Comparison of ENCODE assay signal across 8 mouse cellular contexts in genomic region chr12:85110011-85110697, GRCm38 (mm10). TPM values are rescaled to one million over a fixed set of nuclear protein-coding genes. Genes with fewer than 3 reads are reported as not detected.
DNase-seq lines count a peak whose midpoint lies in the region; ATAC-seq and TF ChIP-seq lines count a peak whose summit lies in the region.

No protein-coding gene starts in this region.

- H3K4me3 ChIP-seq in kidney, adult 2 months (ENCODE audit: insufficient read depth, low read depth, low read length) = peak overlapping the region; percentile 90
- peak overlapping the region; percentile 89 for H3K4me3 ChIP-seq in forebrain, embryonic 15.5 days
- H3K4me3 ChIP-seq in limb, embryonic 11.5 days (ENCODE audit: low read depth, low read length) = peak overlapping the region; percentile 98
- H3K4me3 ChIP-seq in neural tube, embryonic 13.5 days = peak overlapping the region; percentile 99

- peak overlapping the region; percentile 72 for H3K4me2 ChIP-seq in forebrain, embryonic 15.5 days (replicated peaks)
- peak overlapping the region; percentile 76 for H3K4me2 ChIP-seq in limb, embryonic 11.5 days (ENCODE audit: low read depth, severe bottlenecking)
- H3K4me2 ChIP-seq in neural tube, embryonic 13.5 days = peak overlapping the region; percentile 92

- no peaks in the 10 kb centered on the region for H3K36me3 ChIP-seq in kidney, adult 2 months (ENCODE audit: control insufficient read depth, insufficient read depth, low read length)
- H3K36me3 ChIP-seq in forebrain, embryonic 15.5 days = peaks cover 4% of the 10 kb centered on the region; the same call in 1 of the 2 replicates
- H3K36me3 ChIP-seq in limb, embryonic 11.5 days (ENCODE audit: control insufficient read depth, insufficient read depth, low read length) = no peaks in the 10 kb centered on the region
- peaks cover 6% of the 10 kb centered on the region; the same call in 1 of the 2 replicates for H3K36me3 ChIP-seq in neural tube, embryonic 13.5 days

- no peaks in the 10 kb centered on the region for H3K9me3 ChIP-seq in forebrain, embryonic 15.5 days
- H3K9me3 ChIP-seq in limb, embryonic 11.5 days (ENCODE audit: control insufficient read depth, low read length) = no peaks in the 10 kb centered on the region
- no peaks in the 10 kb centered on the region for H3K9me3 ChIP-seq in neural tube, embryonic 13.5 days

- H3K27me3 ChIP-seq in kidney, adult 2 months (replicated peaks; ENCODE audit: control insufficient read depth, insufficient read depth, low read length) = no peaks in the 10 kb centered on the region
- H3K27me3 ChIP-seq in forebrain, embryonic 15.5 days = no peaks in the 10 kb centered on the region
- no peaks in the 10 kb centered on the region for H3K27me3 ChIP-seq in limb, embryonic 11.5 days (ENCODE audit: control insufficient read depth, insufficient read depth, low read length)
- no peaks in the 10 kb centered on the region for H3K27me3 ChIP-seq in neural tube, embryonic 13.5 days

- DNase-seq in kidney, adult 2 months = no peak
- DNase-seq in kidney, adult 11 months = no peak
- peak; percentile 24 for DNase-seq in R1 (ENCODE audit: low read depth, low spot score)
- DNase-seq in limb, embryonic 11.5 days (ENCODE audit: low spot score) = no peak
- DNase-seq in frontal cortex, postnatal 36 days (ENCODE audit: low spot score in 2 of 2) = no peak
- no peak for DNase-seq in right cerebral cortex, postnatal 25 days

- no peak for TF ChIP-seq POLR2A in kidney, adult 2 months (IDR thresholded peaks at IDR 0.05; ENCODE audit: low read depth, low read length)

- peak overlapping the region; percentile 95 for H3K9ac ChIP-seq in forebrain, embryonic 15.5 days (replicated peaks)
- H3K9ac ChIP-seq in limb, embryonic 11.5 days (ENCODE audit: low read length) = peak overlapping the region; percentile 92
- peak overlapping the region; percentile 97 for H3K9ac ChIP-seq in neural tube, embryonic 13.5 days

- H3K27ac ChIP-seq in kidney, adult 2 months (ENCODE audit: insufficient read depth, low read depth, low read length) = peak overlapping the region; percentile 87
- peak overlapping the region; percentile 84 for H3K27ac ChIP-seq in forebrain, embryonic 15.5 days (replicated peaks)
- peak overlapping the region; percentile 65 for H3K27ac ChIP-seq in limb, embryonic 11.5 days (replicated peaks; ENCODE audit: low read depth, low read length)
- peak overlapping the region; percentile 90 for H3K27ac ChIP-seq in neural tube, embryonic 13.5 days (replicated peaks)

- TF ChIP-seq CTCF in kidney, adult 2 months (conservative IDR thresholded peaks at IDR 0.05; ENCODE audit: insufficient read depth, insufficient read length, low read depth, low read length) = no peak

- peak; percentile 27; the same call in 1 of the 2 replicates for ATAC-seq in forebrain, embryonic 15.5 days (replicated peaks)
- ATAC-seq in limb, embryonic 11.5 days (ENCODE audit: insufficient number of reproducible peaks, low FRiP score, low TSS enrichment, low read depth) = peak; percentile 14; the same call in 1 of the 2 replicates
- peak; percentile 20; the same call in 1 of the 2 replicates for ATAC-seq in neural tube, embryonic 13.5 days (ENCODE audit: low read depth)

- 12% methylated on average over 18 of the region's 18 CpGs for WGBS in kidney, adult 2 months
- WGBS in forebrain, embryonic 15.5 days = 13% methylated on average over 18 of the region's 18 CpGs
- WGBS in limb, embryonic 11.5 days = 19% methylated on average over 18 of the region's 18 CpGs
- WGBS in neural tube, embryonic 13.5 days = 16% methylated on average over 18 of the region's 18 CpGs

- H3K4me1 ChIP-seq in kidney, adult 2 months (ENCODE audit: control insufficient read depth, insufficient read depth, low read length) = peaks cover 26% of the 10 kb centered on the region; the same call in 1 of the 2 replicates
- H3K4me1 ChIP-seq in forebrain, embryonic 15.5 days = peaks cover 26% of the 10 kb centered on the region
- peaks cover 12% of the 10 kb centered on the region for H3K4me1 ChIP-seq in limb, embryonic 11.5 days (ENCODE audit: control insufficient read depth, insufficient read depth, low read length)
- peaks cover 41% of the 10 kb centered on the region for H3K4me1 ChIP-seq in neural tube, embryonic 13.5 days (replicated peaks)

RNA-seq across cellular contexts. Expression of gene Prox2, which starts 0.4 kb away (rescaled TPM):
- polyA plus RNA-seq in kidney, adult 2 months (2012; rRNA removed) = 2.0 and 2.4 TPM in 2 replicates
- 1.7 and 1.8 TPM in 2 replicates for polyA plus RNA-seq in forebrain, embryonic 15.5 days (2015; fragmentation: Nextera tagmentation; extraction: Ambion mirVana)
- polyA plus RNA-seq in limb, embryonic 11.5 days (2014; fragmentation: Nextera tagmentation; extraction: Ambion mirVana) = 2.6 and 3.3 TPM in 2 replicates
- polyA plus RNA-seq in neural tube, embryonic 13.5 days (2015; fragmentation: Nextera tagmentation; extraction: Ambion mirVana) = 3.9 and 5.4 TPM in 2 replicates

RNA-seq across cellular contexts. Expression of gene Dlst, which starts 0.5 kb away (rescaled TPM):
- 294 and 312 TPM in 2 replicates for polyA plus RNA-seq in kidney, adult 2 months (2012; rRNA removed)
- polyA plus RNA-seq in forebrain, embryonic 15.5 days (2015; fragmentation: Nextera tagmentation; extraction: Ambion mirVana) = 96.3 and 99.7 TPM in 2 replicates
- polyA plus RNA-seq in limb, embryonic 11.5 days (2014; fragmentation: Nextera tagmentation; extraction: Ambion mirVana) = 108 and 109 TPM in 2 replicates
- polyA plus RNA-seq in neural tube, embryonic 13.5 days (2015; fragmentation: Nextera tagmentation; extraction: Ambion mirVana) = 108 and 116 TPM in 2 replicates

RNA-seq across cellular contexts. Expression of gene Rps6kl1, which starts 40.9 kb away (rescaled TPM):
- polyA plus RNA-seq in kidney, adult 2 months (2012; rRNA removed) = 0.89 and 0.98 TPM in 2 replicates
- polyA plus RNA-seq in forebrain, embryonic 15.5 days (2015; fragmentation: Nextera tagmentation; extraction: Ambion mirVana) = 19.8 and 22.2 TPM in 2 replicates
- polyA plus RNA-seq in limb, embryonic 11.5 days (2014; fragmentation: Nextera tagmentation; extraction: Ambion mirVana) = 0.51 and 0.61 TPM in 2 replicates
- 24.0 and 28.7 TPM in 2 replicates for polyA plus RNA-seq in neural tube, embryonic 13.5 days (2015; fragmentation: Nextera tagmentation; extraction: Ambion mirVana)

Comparison
In these comparisons a context has a peak if more than half of its experiments do, and no peak if none do; other contexts are left out.
1. RNA of gene Rps6kl1, which starts 40.9 kb away (polyA plus RNA-seq): 24.0 to 28.7 TPM in neural tube, embryonic 13.5 days and 19.8 to 22.2 TPM in forebrain, embryonic 15.5 days; 0.89 to 0.98 TPM in kidney, adult 2 months and 0.51 to 0.61 TPM in limb, embryonic 11.5 days; every median in the first group is over 10 times any median in the second.
2. Peak in every context shown above with its lines, with median percentiles within 50 percentile points of each other: H3K27ac ChIP-seq, H3K4me3 ChIP-seq, ATAC-seq, H3K4me2 ChIP-seq and H3K9ac ChIP-seq.